Mouse (Mus musculus): Measurements from ENCODE around the gene Bloc1s5. TPM values are rescaled to one million over a fixed set of nuclear protein-coding genes. Genes with fewer than 3 reads are reported as not detected.
"Not testable (repeated sequence)": the region's sequence is repeated elsewhere in the genome, so short reads cannot be mapped to it uniquely, and the experiment has no call there.

Bloc1s5 gene
- 14.5 and 15.5 TPM in 2 replicates for polyA plus RNA-seq (2015; fragmentation: Nextera tagmentation; extraction: Ambion mirVana)

- Histone ChIP-seq H3K4me1 (ENCODE audit: control insufficient read depth, insufficient read depth, low read length) (no peaks in the 10 kb centered on the region), H3K4me2 (ENCODE audit: low read depth, low read length) (peak within 1 kb of the TSS; percentile 77), H3K36me3 (ENCODE audit: control insufficient read depth, insufficient read depth, low read length) (no peaks in the 10 kb centered on the region), H3K4me3 (ENCODE audit: low read length) (peak within 1 kb of the TSS; percentile 92), H3K27ac (ENCODE audit: low read length) (peak within 1 kb of the TSS; percentile 68), H3K9me3 (ENCODE audit: control insufficient read depth, low read length) (no peaks in the 10 kb centered on the region), H3K27me3 (replicated peaks; ENCODE audit: control insufficient read depth, insufficient read depth, low read length) (no peaks in the 10 kb centered on the region), H3K9ac (ENCODE audit: low read depth, low read length) (peak within 1 kb of the TSS; percentile 86)
- 0% methylated on average over 43 of the region's 44 CpGs for WGBS
- ATAC-seq, result peak; percentile 95
Measured at GRCm38 (mm10) chr13:38634800-38635269, at the start of gene Bloc1s5. Gene Bloc1s5, minus strand, starts transcription at chr13:38635109.

GRCm38 (mm10) chr13:38672336-38672735 is 37.4 kb upstream of the Bloc1s5 start:
- no peaks in the 10 kb centered on the region for H3K4me1 ChIP-seq (ENCODE audit: control insufficient read depth, insufficient read depth, low read length)
- ATAC-seq, result no peak
- no peak overlapping the region for H3K4me3 ChIP-seq (ENCODE audit: low read length)
- no peaks in the 10 kb centered on the region for H3K27me3 ChIP-seq (replicated peaks; ENCODE audit: control insufficient read depth, insufficient read depth, low read length)
- no peak overlapping the region for H3K27ac ChIP-seq (ENCODE audit: low read length)
- no peak overlapping the region for H3K9ac ChIP-seq (ENCODE audit: low read depth, low read length)
- WGBS, result 84% methylated on average over 9 of the region's 9 CpGs
- no peaks in the 10 kb centered on the region for H3K36me3 ChIP-seq (ENCODE audit: control insufficient read depth, insufficient read depth, low read length)
- H3K4me2 ChIP-seq (ENCODE audit: low read depth, low read length), result no peak overlapping the region
- H3K9me3 ChIP-seq (ENCODE audit: control insufficient read depth, low read length), result no peaks in the 10 kb centered on the region

DNA sequence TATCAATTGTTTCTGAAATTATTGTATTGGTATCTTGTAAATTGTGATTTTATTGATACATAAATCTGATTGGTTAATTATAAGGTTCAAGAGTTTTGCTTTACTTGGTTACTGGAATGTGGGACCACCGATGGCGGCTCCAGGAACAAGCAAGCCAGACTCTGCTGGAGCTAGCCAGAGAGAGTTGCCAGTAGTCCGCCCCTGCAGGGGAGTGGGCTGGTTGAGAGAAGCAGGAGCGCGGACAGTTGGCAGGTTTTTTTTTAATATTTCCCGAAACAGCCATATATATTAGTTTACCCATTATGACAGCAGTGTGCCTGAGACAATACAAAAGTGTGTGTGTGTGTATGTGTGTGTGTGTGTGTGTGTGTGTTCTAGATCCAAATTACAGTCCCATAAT is 36.5 kb upstream of the Bloc1s5 start:
- not testable (repeated sequence) for H3K4me1 ChIP-seq (ENCODE audit: control insufficient read depth, insufficient read depth, low read length); H3K9ac ChIP-seq (ENCODE audit: low read depth, low read length); H3K4me3 ChIP-seq (ENCODE audit: low read length); H3K9me3 ChIP-seq (ENCODE audit: control insufficient read depth, low read length); H3K4me2 ChIP-seq (ENCODE audit: low read depth, low read length); H3K27me3 ChIP-seq (replicated peaks; ENCODE audit: control insufficient read depth, insufficient read depth, low read length); ATAC-seq; H3K27ac ChIP-seq (ENCODE audit: low read length); H3K36me3 ChIP-seq (ENCODE audit: control insufficient read depth, insufficient read depth, low read length)
- 90% methylated on average over 6 of the region's 6 CpGs for WGBS

- H3K4me1 ChIP-seq (ENCODE audit: control insufficient read depth, insufficient read depth, low read length), result no peaks in the 10 kb centered on the region
Measured at GRCm38 (mm10) chr13:38670051-38670450, 35.1 kb upstream of the Bloc1s5 start.

DNA sequence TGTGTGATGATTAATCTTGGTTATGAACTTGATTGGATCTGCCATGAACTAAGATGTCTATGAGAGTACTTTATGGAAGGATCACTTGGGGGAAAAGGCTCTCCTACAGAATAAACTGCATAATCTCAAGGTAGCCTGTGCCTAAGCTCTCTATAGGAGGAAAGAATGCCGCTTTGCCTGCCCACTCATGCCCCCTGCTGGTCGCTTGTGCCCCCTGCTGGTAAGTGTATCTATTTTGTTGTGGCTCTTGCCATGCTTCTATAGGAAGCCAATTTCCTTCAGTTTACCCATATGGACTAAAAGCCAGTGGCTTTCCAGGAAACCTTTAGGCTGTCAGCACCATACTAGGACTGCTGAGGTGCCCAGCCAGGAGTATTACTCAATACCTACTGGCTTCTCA is 33.6 kb upstream of the Bloc1s5 start:
- H3K9me3 ChIP-seq (ENCODE audit: control insufficient read depth, low read length), result no peaks in the 10 kb centered on the region
- no peak overlapping the region for H3K27ac ChIP-seq (ENCODE audit: low read length)
- no peaks in the 10 kb centered on the region for H3K4me1 ChIP-seq (ENCODE audit: control insufficient read depth, insufficient read depth, low read length)
- no peak overlapping the region for H3K4me2 ChIP-seq (ENCODE audit: low read depth, low read length)
- no peak overlapping the region for H3K4me3 ChIP-seq (ENCODE audit: low read length)
- H3K27me3 ChIP-seq (replicated peaks; ENCODE audit: control insufficient read depth, insufficient read depth, low read length), result no peaks in the 10 kb centered on the region
- no peak for ATAC-seq
- no peak overlapping the region for H3K9ac ChIP-seq (ENCODE audit: low read depth, low read length)
- no peaks in the 10 kb centered on the region for H3K36me3 ChIP-seq (ENCODE audit: control insufficient read depth, insufficient read depth, low read length)
- WGBS, result 32% methylated on average over 2 of the region's 2 CpGs

More at GRCm38 (mm10) chr13:38670051-38670450, 35.1 kb upstream of the Bloc1s5 start:
- Histone ChIP-seq H3K9ac (ENCODE audit: low read depth, low read length) (no peak overlapping the region), H3K27me3 (replicated peaks; ENCODE audit: control insufficient read depth, insufficient read depth, low read length) (no peaks in the 10 kb centered on the region), H3K4me3 (ENCODE audit: low read length) (no peak overlapping the region), H3K27ac (ENCODE audit: low read length) (no peak overlapping the region), H3K9me3 (ENCODE audit: control insufficient read depth, low read length) (no peaks in the 10 kb centered on the region), H3K4me2 (ENCODE audit: low read depth, low read length) (no peak overlapping the region), H3K36me3 (ENCODE audit: control insufficient read depth, insufficient read depth, low read length) (no peaks in the 10 kb centered on the region)
- no peak for ATAC-seq

- 35% methylated on average over 1 of the region's 1 CpGs for WGBS
- no peaks in the 10 kb centered on the region for H3K36me3 ChIP-seq (ENCODE audit: control insufficient read depth, insufficient read depth, low read length)
- no peak; the same call in 1 of the 2 replicates for ATAC-seq
Measured at GRCm38 (mm10) chr13:38664753-38665152, 29.8 kb upstream of the Bloc1s5 start.

GRCm38 (mm10) chr13:38659524-38660136 is 24.7 kb upstream of the Bloc1s5 start:
- H3K4me2 ChIP-seq (ENCODE audit: low read depth, low read length), result no peak overlapping the region
- WGBS, result 87% methylated on average over 12 of the region's 12 CpGs
- no peak overlapping the region for H3K4me3 ChIP-seq (ENCODE audit: low read length)

More at GRCm38 (mm10) chr13:38664753-38665152, 29.8 kb upstream of the Bloc1s5 start:
- H3K4me2 ChIP-seq (ENCODE audit: low read depth, low read length), result no peak overlapping the region
- H3K9ac ChIP-seq (ENCODE audit: low read depth, low read length), result no peak overlapping the region
- no peak overlapping the region for H3K4me3 ChIP-seq (ENCODE audit: low read length)
- H3K27ac ChIP-seq (ENCODE audit: low read length), result no peak overlapping the region
- H3K27me3 ChIP-seq (replicated peaks; ENCODE audit: control insufficient read depth, insufficient read depth, low read length), result no peaks in the 10 kb centered on the region
- H3K9me3 ChIP-seq (ENCODE audit: control insufficient read depth, low read length), result no peaks in the 10 kb centered on the region
- no peaks in the 10 kb centered on the region for H3K4me1 ChIP-seq (ENCODE audit: control insufficient read depth, insufficient read depth, low read length)

DNA sequence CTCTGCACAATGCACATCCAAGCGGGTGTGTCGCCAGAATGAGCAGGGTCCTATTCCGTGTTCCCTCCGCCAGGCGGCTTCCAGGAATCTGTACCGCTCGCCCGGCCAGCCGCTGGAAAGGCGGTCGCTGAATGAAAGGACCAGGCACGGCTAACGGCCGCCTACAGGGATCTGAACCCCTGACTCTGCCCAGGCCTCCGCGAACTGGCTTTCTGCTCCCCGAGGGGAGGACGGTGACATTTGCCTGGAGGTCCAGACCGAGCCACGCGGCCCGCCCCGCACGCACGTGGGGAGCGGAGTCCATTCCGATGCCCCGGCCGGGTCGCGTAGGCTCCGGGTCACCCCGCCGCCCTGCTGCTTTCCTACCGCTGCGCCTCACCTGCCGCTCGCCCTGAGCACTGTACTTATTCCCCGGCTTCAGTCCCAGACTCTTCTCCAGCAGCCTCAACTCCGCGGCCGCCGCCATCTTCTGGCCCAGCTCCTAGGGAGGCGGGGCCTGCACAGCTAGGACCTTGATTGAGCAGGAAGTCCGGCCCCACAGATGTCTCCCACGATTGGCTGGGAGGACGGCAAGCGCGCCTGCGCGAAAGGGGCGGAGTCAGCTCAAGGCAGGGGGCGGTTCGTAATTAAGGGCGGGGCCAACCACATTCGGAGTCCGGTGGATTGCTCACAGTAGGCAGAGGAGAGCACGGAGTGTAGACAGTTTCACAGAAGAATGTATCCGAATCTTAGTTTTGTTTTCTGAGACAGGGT is 23.8 kb upstream of the Bloc1s5 start, which contains the start of gene Eef1e1:
Gene Eef1e1, minus strand, starts transcription at position 531 of the 753 bp plus-strand sequence.
- under 1% methylated on average over 59 of the region's 59 CpGs for WGBS
- Histone ChIP-seq H3K27ac (ENCODE audit: low read length) (peak within 1 kb of the TSS; percentile 70), H3K36me3 (ENCODE audit: control insufficient read depth, insufficient read depth, low read length) (peaks cover 17% of the 10 kb centered on the region), H3K9ac (ENCODE audit: low read depth, low read length) (peak within 1 kb of the TSS; percentile 92), H3K4me2 (ENCODE audit: low read depth, low read length) (peak within 1 kb of the TSS; percentile 68), H3K4me1 (ENCODE audit: control insufficient read depth, insufficient read depth, low read length) (peaks cover 6% of the 10 kb centered on the region; the same call in 1 of the 2 replicates), H3K27me3 (replicated peaks; ENCODE audit: control insufficient read depth, insufficient read depth, low read length) (no peaks in the 10 kb centered on the region), H3K4me3 (ENCODE audit: low read length) (peak within 1 kb of the TSS; percentile 95), H3K9me3 (ENCODE audit: control insufficient read depth, low read length) (no peaks in the 10 kb centered on the region)
- peak; percentile 99 for ATAC-seq

More at GRCm38 (mm10) chr13:38659524-38660136, 24.7 kb upstream of the Bloc1s5 start:
- ATAC-seq, result no peak
- peaks cover 6% of the 10 kb centered on the region; the same call in 1 of the 2 replicates for H3K4me1 ChIP-seq (ENCODE audit: control insufficient read depth, insufficient read depth, low read length)
- H3K9me3 ChIP-seq (ENCODE audit: control insufficient read depth, low read length), result no peaks in the 10 kb centered on the region
- no peak overlapping the region for H3K27ac ChIP-seq (ENCODE audit: low read length)
- peaks cover 8% of the 10 kb centered on the region for H3K36me3 ChIP-seq (ENCODE audit: control insufficient read depth, insufficient read depth, low read length)
- H3K27me3 ChIP-seq (replicated peaks; ENCODE audit: control insufficient read depth, insufficient read depth, low read length), result no peaks in the 10 kb centered on the region
- no peak overlapping the region for H3K9ac ChIP-seq (ENCODE audit: low read depth, low read length)

DNA sequence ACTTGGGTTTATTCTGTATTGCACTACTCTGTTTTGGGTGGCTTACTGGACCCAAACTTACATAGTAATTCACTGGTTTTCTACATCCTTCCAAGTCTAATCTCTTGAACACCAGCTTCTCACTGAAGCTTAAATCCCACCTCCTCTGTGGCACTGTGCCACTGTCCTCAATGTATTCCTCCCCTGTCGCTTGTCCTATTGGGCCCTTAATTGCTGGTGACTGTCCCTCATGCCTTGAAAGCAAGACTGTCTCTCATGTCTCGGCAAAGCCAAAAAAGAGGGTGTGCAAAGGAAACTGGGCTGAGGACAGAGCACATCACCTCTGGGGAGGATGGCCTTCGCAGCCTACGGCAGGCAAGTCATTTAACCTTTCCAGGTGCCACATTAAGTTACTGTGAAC is 23.0 kb upstream of the Bloc1s5 start:
- H3K4me1 ChIP-seq (ENCODE audit: control insufficient read depth, insufficient read depth, low read length), result peaks cover 6% of the 10 kb centered on the region; the same call in 1 of the 2 replicates
- no peak overlapping the region; the same call in 1 of the 2 replicates for H3K27ac ChIP-seq (ENCODE audit: low read length)
- 20% methylated on average over 4 of the region's 4 CpGs for WGBS
- peak overlapping the region; percentile 92 for H3K9ac ChIP-seq (ENCODE audit: low read depth, low read length)
- H3K36me3 ChIP-seq (ENCODE audit: control insufficient read depth, insufficient read depth, low read length), result peaks cover 17% of the 10 kb centered on the region
- H3K9me3 ChIP-seq (ENCODE audit: control insufficient read depth, low read length), result no peaks in the 10 kb centered on the region
- ATAC-seq, result no peak
- H3K4me2 ChIP-seq (ENCODE audit: low read depth, low read length), result peak overlapping the region; percentile 68
- H3K27me3 ChIP-seq (replicated peaks; ENCODE audit: control insufficient read depth, insufficient read depth, low read length), result no peaks in the 10 kb centered on the region
- peak overlapping the region; percentile 95 for H3K4me3 ChIP-seq (ENCODE audit: low read length)
